Mouse (Mus musculus): ENCODE data around the gene Ache.

GRCm38 (mm10) chr5:137338663-137339289 is 51.5 kb downstream of the Ache start:
- TF ChIP-seq CTCF (IDR thresholded peaks at IDR 0.05; ENCODE audit: low read depth) (no peak), EP300 (IDR thresholded peaks at IDR 0.05; ENCODE audit: low read depth) (no peak)

Data from liver, embryonic 14.5 days (tissue).